Mouse (Mus musculus) granulocyte monocyte progenitor cell, adult 5-6 weeks (primary cell): ENCODE measurements around the gene Wdtc1. TPM values are rescaled to one million over a fixed set of nuclear protein-coding genes. Genes with fewer than 3 reads are reported as not detected.

ENCODE experiments used
- ATAC-seq: replicated peaks from 2 replicates; pipeline ENCODE4 v1.8.0; 2016; ENCODE audit warnings: mild to moderate bottlenecking, moderate TSS enrichment, inconsistent platforms; ENCODE audit not compliant: poor library complexity, severe bottlenecking
- total RNA-seq, 2 experiments: library from RNA; stranded (forward) in 1 of 2; stranded (reverse) in 1 of 2; fragments of 200-712, 200-1000 nt in 1 of 2; fragments of >200 nt in 1 of 2; fragmentation: Nextera tagmentation in 1 of 2; gene quantifications; 2 replicates each; pipeline ENCODE4 v1.2.3; 2014 to 2017

Gene Wdtc1
- total RNA-seq, 2 experiments from 2014 or later: 9.1 to 10.2 TPM

- peak; percentile 70 for ATAC-seq
Observed at GRCm38 (mm10) chr4:133261641-133262374, 91.5 kb downstream of the Wdtc1 start.

GRCm38 (mm10) chr4:133257798-133258408 is 95.4 kb downstream of the Wdtc1 start:
- ATAC-seq: no peak

GRCm38 (mm10) chr4:133257230-133257629 is 96.1 kb downstream of the Wdtc1 start:
- no peak for ATAC-seq

GRCm38 (mm10) chr4:133256820-133257219 is 96.5 kb downstream of the Wdtc1 start:
- no peak for ATAC-seq

GRCm38 (mm10) chr4:133255392-133255791 is 97.9 kb downstream of the Wdtc1 start:
- ATAC-seq: no peak

- no peak for ATAC-seq
Observed at GRCm38 (mm10) chr4:133253412-133253811, 99.9 kb downstream of the Wdtc1 start.

- no peak for ATAC-seq
Observed at GRCm38 (mm10) chr4:133252089-133252488, 101.2 kb downstream of the Wdtc1 start.

- ATAC-seq: no peak; the same call in 1 of the 2 replicates
Observed at GRCm38 (mm10) chr4:133251214-133251613, 102.1 kb downstream of the Wdtc1 start.

- ATAC-seq: peak; percentile 57
Observed at GRCm38 (mm10) chr4:133250609-133251008, 102.7 kb downstream of the Wdtc1 start.

GRCm38 (mm10) chr4:133247806-133248449 is 105.4 kb downstream of the Wdtc1 start:
- ATAC-seq: peak; percentile 8; the same call in 1 of the 2 replicates

- no peak for ATAC-seq
Observed at GRCm38 (mm10) chr4:133247072-133247471, 106.2 kb downstream of the Wdtc1 start.

GRCm38 (mm10) chr4:133244289-133244688 is 109.0 kb downstream of the Wdtc1 start:
- ATAC-seq: no peak

- ATAC-seq: no peak
Observed at GRCm38 (mm10) chr4:133243538-133243937, 109.7 kb downstream of the Wdtc1 start.

GRCm38 (mm10) chr4:133242710-133243109 is 110.6 kb downstream of the Wdtc1 start:
- ATAC-seq: no peak

Other genes with a start within 250 kb of the Wdtc1 start
- gene Wasf2, start 223.0 kb downstream of the Wdtc1 start, total RNA-seq (2014; fragmentation: Nextera tagmentation): 109 and 147 TPM in 2 replicates
- 34.1 and 37.3 TPM in 2 replicates for gene Wasf2, start 223.0 kb downstream of the Wdtc1 start, total RNA-seq (2017)
- gene Cd164l2, start 141.3 kb downstream of the Wdtc1 start, total RNA-seq (2014; fragmentation: Nextera tagmentation): not detected in 2 replicates
- gene Cd164l2, start 141.3 kb downstream of the Wdtc1 start, total RNA-seq (2017): not detected in 2 replicates
- not detected in 2 replicates for gene Gpr3, start 140.9 kb downstream of the Wdtc1 start, total RNA-seq (2014; fragmentation: Nextera tagmentation)
- 0.36 TPM in 1 of 2 replicates, not detected in the other for gene Gpr3, start 140.9 kb downstream of the Wdtc1 start, total RNA-seq (2017)
- gene Map3k6, start 112.7 kb downstream of the Wdtc1 start, total RNA-seq (2014; fragmentation: Nextera tagmentation): 0.19 and 2.0 TPM in 2 replicates
- 3.7 and 4.1 TPM in 2 replicates for gene Map3k6, start 112.7 kb downstream of the Wdtc1 start, total RNA-seq (2017)
- 1.8 and 6.1 TPM in 2 replicates for gene Sytl1, start 90.4 kb downstream of the Wdtc1 start, total RNA-seq (2014; fragmentation: Nextera tagmentation)
- 2.2 and 2.6 TPM in 2 replicates for gene Sytl1, start 90.4 kb downstream of the Wdtc1 start, total RNA-seq (2017)
- 52.0 and 54.1 TPM in 2 replicates for gene Tmem222, start 75.7 kb downstream of the Wdtc1 start, total RNA-seq (2014; fragmentation: Nextera tagmentation)
- 16.0 and 20.0 TPM in 2 replicates for gene Tmem222, start 75.7 kb downstream of the Wdtc1 start, total RNA-seq (2017)
- 17.4 and 22.1 TPM in 2 replicates for gene Slc9a1, start 16.2 kb upstream of the Wdtc1 start, total RNA-seq (2014; fragmentation: Nextera tagmentation)
- 9.9 and 14.6 TPM in 2 replicates for gene Slc9a1, start 16.2 kb upstream of the Wdtc1 start, total RNA-seq (2017)
- not detected in 2 replicates for gene Tent5b, start 126.7 kb upstream of the Wdtc1 start, total RNA-seq (2014; fragmentation: Nextera tagmentation)
- gene Tent5b, start 126.7 kb upstream of the Wdtc1 start, total RNA-seq (2017): not detected in 2 replicates
- gene Trnp1, start 145.1 kb upstream of the Wdtc1 start, total RNA-seq (2014; fragmentation: Nextera tagmentation): not detected in 2 replicates
- gene Trnp1, start 145.1 kb upstream of the Wdtc1 start, total RNA-seq (2017): not detected in 2 replicates
- gene Kdf1, start 165.5 kb upstream of the Wdtc1 start, total RNA-seq (2014; fragmentation: Nextera tagmentation): 0.32 TPM in 1 of 2 replicates, not detected in the other
- not detected in 2 replicates for gene Kdf1, start 165.5 kb upstream of the Wdtc1 start, total RNA-seq (2017)
- 246 and 253 TPM in 2 replicates for gene Nudc, start 192.5 kb upstream of the Wdtc1 start, total RNA-seq (2014; fragmentation: Nextera tagmentation)
- 262 and 283 TPM in 2 replicates for gene Nudc, start 192.5 kb upstream of the Wdtc1 start, total RNA-seq (2017)
- 4.0 and 6.4 TPM in 2 replicates for gene Nr0b2, start 199.9 kb upstream of the Wdtc1 start, total RNA-seq (2014; fragmentation: Nextera tagmentation)
- gene Nr0b2, start 199.9 kb upstream of the Wdtc1 start, total RNA-seq (2017): 1.4 and 2.0 TPM in 2 replicates
- 4.2 and 17.8 TPM in 2 replicates for gene Gpatch3, start 221.3 kb upstream of the Wdtc1 start, total RNA-seq (2014; fragmentation: Nextera tagmentation)
- 18.3 and 23.7 TPM in 2 replicates for gene Gpatch3, start 221.3 kb upstream of the Wdtc1 start, total RNA-seq (2017)
- gene Gpn2, start 230.9 kb upstream of the Wdtc1 start, total RNA-seq (2014; fragmentation: Nextera tagmentation): 11.5 and 16.2 TPM in 2 replicates
- gene Gpn2, start 230.9 kb upstream of the Wdtc1 start, total RNA-seq (2017): 21.3 and 27.2 TPM in 2 replicates
- gene Sfn, start 248.7 kb upstream of the Wdtc1 start, total RNA-seq (2014; fragmentation: Nextera tagmentation): 2.8 and 3.1 TPM in 2 replicates
- gene Sfn, start 248.7 kb upstream of the Wdtc1 start, total RNA-seq (2017): 3.6 and 4.3 TPM in 2 replicates